Mouse (Mus musculus) spleen, adult 12 weeks (tissue): ENCODE data around the gene Shisa3.

Experiments used
- DNase-seq: peaks from one replicate; pipeline ENCODE4 v3.0.0; 2022; ENCODE audit warnings: low spot score

The Shisa3 gene

GRCm38 (mm10) chr5:67633138-67633782 is 25.6 kb downstream of the Shisa3 start:
- no peak for DNase-seq

GRCm38 (mm10) chr5:67633831-67634268 is 26.2 kb downstream of the Shisa3 start:
- no peak for DNase-seq

- no peak for DNase-seq
Observed at GRCm38 (mm10) chr5:67634339-67634738, 26.7 kb downstream of the Shisa3 start.

- DNase-seq: no peak
Observed at GRCm38 (mm10) chr5:67640596-67641312, 33.1 kb downstream of the Shisa3 start.

- DNase-seq: no peak
Observed at GRCm38 (mm10) chr5:67641406-67642120, 33.9 kb downstream of the Shisa3 start.

GRCm38 (mm10) chr5:67643537-67644255 is 36.0 kb downstream of the Shisa3 start:
- no peak for DNase-seq

- DNase-seq: no peak
Observed at GRCm38 (mm10) chr5:67646756-67647529, 39.3 kb downstream of the Shisa3 start.

GRCm38 (mm10) chr5:67647568-67647967 is 39.9 kb downstream of the Shisa3 start:
- no peak for DNase-seq

- DNase-seq: no peak
Observed at GRCm38 (mm10) chr5:67649156-67649555, 41.5 kb downstream of the Shisa3 start.

- no peak for DNase-seq
Observed at GRCm38 (mm10) chr5:67650021-67650420, 42.3 kb downstream of the Shisa3 start.

- no peak for DNase-seq
Observed at GRCm38 (mm10) chr5:67652468-67652867, 44.8 kb downstream of the Shisa3 start.

- DNase-seq: no peak
Observed at GRCm38 (mm10) chr5:67653543-67653942, 45.9 kb downstream of the Shisa3 start.

- no peak for DNase-seq
Observed at GRCm38 (mm10) chr5:67654572-67654971, 46.9 kb downstream of the Shisa3 start.

- no peak for DNase-seq
Observed at GRCm38 (mm10) chr5:67655696-67656519, 48.2 kb downstream of the Shisa3 start.

GRCm38 (mm10) chr5:67656821-67657259 is 49.2 kb downstream of the Shisa3 start:
- DNase-seq: no peak

- no peak for DNase-seq
Observed at GRCm38 (mm10) chr5:67659864-67660263, 52.2 kb downstream of the Shisa3 start.

GRCm38 (mm10) chr5:67662715-67663114 is 55.0 kb downstream of the Shisa3 start:
- DNase-seq: no peak

- DNase-seq: no peak
Observed at GRCm38 (mm10) chr5:67669436-67669896, 61.8 kb downstream of the Shisa3 start.

- DNase-seq: no peak
Observed at GRCm38 (mm10) chr5:67670158-67670557, 62.5 kb downstream of the Shisa3 start.

- DNase-seq: no peak
Observed at GRCm38 (mm10) chr5:67673008-67673407, 65.3 kb downstream of the Shisa3 start.
